Comparison of ENCODE assay signal across 22 mouse cellular contexts in genomic region chr1:136179511-136180001, GRCm38 (mm10). TPM values are rescaled to one million over a fixed set of nuclear protein-coding genes. Genes with fewer than 3 reads are reported as not detected.
DNase-seq lines count a peak whose midpoint lies in the region; ATAC-seq and TF ChIP-seq lines count a peak whose summit lies in the region.
"Had no signal": no experiment of that assay in that cellular context is flagged by ENCODE, and none has a peak within 500 bp of the region (broad histone marks: within the 10 kb centered on the region; RNA-seq: fewer than 3 reads in every experiment).

No protein-coding gene starts in this region.

- H3K4me2 ChIP-seq in lung, postnatal 0 days (replicated peaks; ENCODE audit: low read depth, low read length): no peak overlapping the region
- no peak overlapping the region for H3K4me2 ChIP-seq in forebrain, postnatal 0 days (ENCODE audit: low read depth)
- no peak overlapping the region for H3K4me2 ChIP-seq in liver, postnatal 0 days (ENCODE audit: low read depth, low read length)
- H3K4me2 ChIP-seq: heart, embryonic 13.5 days; kidney, embryonic 15.5 days; lung, embryonic 14.5 days; neural tube, embryonic 13.5 days had no signal

- no peak overlapping the region for H3K27ac ChIP-seq in lung, postnatal 0 days (ENCODE audit: low read length)
- H3K27ac ChIP-seq in forebrain, postnatal 0 days (ENCODE audit: low read depth, low read length): no peak overlapping the region
- no peak overlapping the region for H3K27ac ChIP-seq in liver, postnatal 0 days (ENCODE audit: low read depth)
- H3K27ac ChIP-seq: gastrocnemius, adult 2 months; heart, embryonic 13.5 days; kidney, embryonic 15.5 days; limb, embryonic 10.5 days; neural tube, embryonic 13.5 days had no signal

- WGBS in lung, postnatal 0 days: 48% methylated on average over 2 of the region's 2 CpGs
- WGBS in forebrain, postnatal 0 days: 41% methylated on average over 2 of the region's 2 CpGs
- 36% methylated on average over 2 of the region's 2 CpGs for WGBS in liver, postnatal 0 days (ENCODE audit: insufficient replicate concordance)

- no peaks in the 10 kb centered on the region for H3K9me3 ChIP-seq in lung, postnatal 0 days (ENCODE audit: low read length)
- no peaks in the 10 kb centered on the region for H3K9me3 ChIP-seq in forebrain, postnatal 0 days (ENCODE audit: low read length)
- H3K9me3 ChIP-seq in liver, postnatal 0 days (ENCODE audit: low read length): no peaks in the 10 kb centered on the region
- H3K9me3 ChIP-seq: heart, embryonic 13.5 days; kidney, embryonic 15.5 days; limb, embryonic 10.5 days; neural tube, embryonic 13.5 days had no signal

- peak; percentile 19; the same call in 1 of the 2 replicates for ATAC-seq in lung, postnatal 0 days
- ATAC-seq in forebrain, postnatal 0 days: peak; percentile 54
- peak; percentile 88 for ATAC-seq in liver, postnatal 0 days

- peak; percentile 22 for DNase-seq in lung, postnatal 0 days (ENCODE audit: low spot score)
- DNase-seq in lung, postnatal 14 days: no peak
- DNase-seq in brain, embryonic 14.5 days (ENCODE audit: low read depth): peak; percentile 53
- DNase-seq in forebrain, postnatal 0 days: no peak
- DNase-seq in liver, postnatal 0 days: no peak
- DNase-seq in embryo, embryonic 11 days: no peak
- DNase-seq in gastrocnemius, adult 18-20 months (ENCODE audit: low spot score): no peak
- no peak for DNase-seq in right cerebral cortex, postnatal 4 days
- DNase-seq: adrenal gland, adult 2 months; cerebellum, adult 18-20 months; cerebellum, postnatal 36 days; gastrocnemius, adult 2 months; lung, embryonic 14.5 days; thymus, postnatal 14 days had no signal

- H3K27me3 ChIP-seq in lung, postnatal 0 days (replicated peaks; ENCODE audit: insufficient read depth, low read length): no peaks in the 10 kb centered on the region
- no peaks in the 10 kb centered on the region for H3K27me3 ChIP-seq in forebrain, postnatal 0 days (ENCODE audit: insufficient read depth, low read length)
- no peaks in the 10 kb centered on the region for H3K27me3 ChIP-seq in liver, postnatal 0 days (ENCODE audit: insufficient read depth, low read length)
- H3K27me3 ChIP-seq: kidney, embryonic 15.5 days; neural tube, embryonic 13.5 days had no signal

- TF ChIP-seq EP300 in lung, postnatal 0 days (IDR thresholded peaks at IDR 0.05): no peak
- peak; percentile 91 for TF ChIP-seq EP300 in liver, postnatal 0 days (IDR thresholded peaks at IDR 0.05; ENCODE audit: low read depth)

- H3K9ac ChIP-seq in lung, postnatal 0 days (replicated peaks; ENCODE audit: low read depth): no peak overlapping the region
- H3K9ac ChIP-seq in forebrain, postnatal 0 days: no peak overlapping the region
- H3K9ac ChIP-seq in liver, postnatal 0 days (replicated peaks): no peak overlapping the region
- H3K9ac ChIP-seq: heart, embryonic 13.5 days; kidney, embryonic 15.5 days; lung, embryonic 14.5 days; neural tube, embryonic 13.5 days had no signal

- TF ChIP-seq POLR2A in brain, embryonic 14.5 days (IDR thresholded peaks at IDR 0.05; ENCODE audit: borderline replicate concordance, extremely low read depth, insufficient read depth, insufficient read length, poor library complexity, severe bottlenecking): no peak

- H3K36me3 ChIP-seq in lung, postnatal 0 days (ENCODE audit: insufficient read depth, low read length): no peaks in the 10 kb centered on the region
- H3K36me3 ChIP-seq in forebrain, postnatal 0 days (ENCODE audit: insufficient read depth): peaks cover 32% of the 10 kb centered on the region
- peaks cover 6% of the 10 kb centered on the region; the same call in 1 of the 2 replicates for H3K36me3 ChIP-seq in liver, postnatal 0 days (replicated peaks; ENCODE audit: insufficient read depth, low read length)

- no peak overlapping the region for H3K4me3 ChIP-seq in lung, postnatal 0 days (ENCODE audit: low read depth, low read length)
- no peak overlapping the region for H3K4me3 ChIP-seq in forebrain, postnatal 0 days (ENCODE audit: low read depth, low read length)
- no peak overlapping the region for H3K4me3 ChIP-seq in liver, postnatal 0 days (ENCODE audit: low read depth, low read length)
- H3K4me3 ChIP-seq: erythroblast, embryonic 14.5 days; gastrocnemius, adult 2 months; heart, embryonic 13.5 days; kidney, embryonic 15.5 days; limb, embryonic 10.5 days; neural tube, embryonic 13.5 days had no signal

- no peak for TF ChIP-seq CTCF in lung, postnatal 0 days (IDR thresholded peaks at IDR 0.05)
- no peak for TF ChIP-seq CTCF in brain, embryonic 14.5 days (IDR thresholded peaks at IDR 0.05; ENCODE audit: borderline replicate concordance, extremely low read depth, insufficient read depth, insufficient read length)
- TF ChIP-seq CTCF in forebrain, postnatal 0 days (IDR thresholded peaks at IDR 0.05; ENCODE audit: low read depth): no peak
- TF ChIP-seq CTCF in liver, postnatal 0 days (IDR thresholded peaks at IDR 0.05; ENCODE audit: low read depth): no peak

- no peaks in the 10 kb centered on the region; the same call in 1 of the 2 replicates for H3K4me1 ChIP-seq in lung, postnatal 0 days (ENCODE audit: insufficient read depth, low read depth, low read length)
- H3K4me1 ChIP-seq in forebrain, postnatal 0 days (ENCODE audit: insufficient read depth): no peaks in the 10 kb centered on the region
- peaks cover 7% of the 10 kb centered on the region; the same call in 1 of the 2 replicates for H3K4me1 ChIP-seq in liver, postnatal 0 days (ENCODE audit: insufficient read depth)

RNA-seq across cellular contexts. Expression of gene Mroh3, which starts 33.1 kb away (rescaled TPM):
- 0.18 TPM in 1 of 2 replicates, not detected in the other for polyA plus RNA-seq in lung, postnatal 0 days (2015; fragmentation: Nextera tagmentation; extraction: Ambion mirVana)
- polyA plus RNA-seq in brain, embryonic 14.5 days (2012; rRNA removed): 0.50 and 0.77 TPM in 2 replicates
- not detected in 2 replicates for total RNA-seq in forebrain, postnatal 0 days (2014; rRNA removed)
- polyA plus RNA-seq in forebrain, postnatal 0 days (2015; fragmentation: Nextera tagmentation; extraction: Ambion mirVana): not detected in 2 replicates
- polyA plus RNA-seq in liver, postnatal 0 days (2015; fragmentation: Nextera tagmentation; extraction: Ambion mirVana): not detected in 2 replicates
- not detected for total RNA-seq in gastrocnemius, adult 18-20 months (2021)
- total RNA-seq: adrenal gland, adult 2 months; gastrocnemius, adult 2 months; hematopoietic stem cell, adult 5-6 weeks; monocyte, adult 5-6 weeks had no signal
- polyA plus RNA-seq: adrenal gland, adult 2 months; embryonic facial prominence, embryonic 11.5 days; erythroblast, embryonic 14.5 days; heart, embryonic 13.5 days; lung, embryonic 14.5 days; neural tube, embryonic 13.5 days had no signal

RNA-seq across cellular contexts. Expression of gene Kif21b, which starts 48.4 kb away (rescaled TPM):
- polyA plus RNA-seq in lung, postnatal 0 days (2015; fragmentation: Nextera tagmentation; extraction: Ambion mirVana): 0.85 and 0.87 TPM in 2 replicates
- polyA plus RNA-seq in brain, embryonic 14.5 days (2012; rRNA removed): 140 and 182 TPM in 2 replicates
- total RNA-seq in forebrain, postnatal 0 days (2014; rRNA removed): 120 and 135 TPM in 2 replicates
- 24.8 and 29.2 TPM in 2 replicates for polyA plus RNA-seq in forebrain, postnatal 0 days (2015; fragmentation: Nextera tagmentation; extraction: Ambion mirVana)
- polyA plus RNA-seq in liver, postnatal 0 days (2015; fragmentation: Nextera tagmentation; extraction: Ambion mirVana): 0.91 and 1.1 TPM in 2 replicates
- under 1 TPM; 0.53 to 0.74 TPM for total RNA-seq in gastrocnemius, adult 18-20 months (2021)

RNA-seq across cellular contexts. Expression of gene Inava, which starts 54.5 kb away (rescaled TPM):
- 8.6 and 10.6 TPM in 2 replicates for polyA plus RNA-seq in lung, postnatal 0 days (2015; fragmentation: Nextera tagmentation; extraction: Ambion mirVana)
- polyA plus RNA-seq in brain, embryonic 14.5 days (2012; rRNA removed): 8.2 and 11.6 TPM in 2 replicates
- total RNA-seq in forebrain, postnatal 0 days (2014; rRNA removed): 4.4 and 12.6 TPM in 2 replicates
- polyA plus RNA-seq in forebrain, postnatal 0 days (2015; fragmentation: Nextera tagmentation; extraction: Ambion mirVana): 2.1 and 2.6 TPM in 2 replicates
- 0.09 TPM in 2 replicates for polyA plus RNA-seq in liver, postnatal 0 days (2015; fragmentation: Nextera tagmentation; extraction: Ambion mirVana)
- not detected for total RNA-seq in gastrocnemius, adult 18-20 months (2021)
- total RNA-seq: gastrocnemius, adult 2 months; hematopoietic stem cell, adult 5-6 weeks; monocyte, adult 5-6 weeks had no signal
- polyA plus RNA-seq: erythroblast, embryonic 14.5 days had no signal

Comparison
In these comparisons a context has a peak if more than half of its experiments do, and no peak if none do; other contexts are left out.
1. DNase-seq: peak in lung, postnatal 0 days (single experiment) and brain, embryonic 14.5 days (single experiment); none in lung, postnatal 14 days (single experiment), forebrain, postnatal 0 days (single experiment), liver, postnatal 0 days (single experiment), embryo, embryonic 11 days (single experiment), gastrocnemius, adult 18-20 months (single experiment) and right cerebral cortex, postnatal 4 days (single experiment).
2. ATAC-seq: peak in every context shown above with its lines; median percentile 88 in liver, postnatal 0 days; 54 in forebrain, postnatal 0 days; 19 in lung, postnatal 0 days.
3. RNA of gene Kif21b, which starts 48.4 kb away (polyA plus RNA-seq): 140 to 182 TPM in brain, embryonic 14.5 days and 24.8 to 29.2 TPM in forebrain, postnatal 0 days; 0.91 to 1.1 TPM in liver, postnatal 0 days and 0.85 to 0.87 TPM in lung, postnatal 0 days; every median in the first group is over 10 times any median in the second.